Mouse (Mus musculus) small intestine, adult 2 months (tissue): ENCODE measurements around the gene Wipf1.

Source experiments
- CTCF ChIP-seq: fragments of 200-500 bp; IDR thresholded peaks from 2 replicates; pipeline ENCODE4 v1.5.1; 2012; ENCODE audit warnings: low read depth, mild to moderate bottlenecking, control low read depth, inconsistent platforms, low read length, moderate library complexity, mixed read lengths; ENCODE audit not compliant: insufficient replicate concordance, insufficient read length; ENCODE audit errors: extremely low read depth
- POLR2A ChIP-seq: fragments of 200-500 bp; IDR thresholded peaks from 2 replicates; pipeline ENCODE4 v1.6.1; 2012; ENCODE audit warnings: low read depth, mild to moderate bottlenecking, control low read depth, inconsistent platforms, low read length, moderate library complexity

GRCm38 (mm10) chr2:73454682-73455081 lies 74.9 kb downstream of the Wipf1 start:
- TF ChIP-seq CTCF: no peak
- TF ChIP-seq POLR2A: no peak
